Mouse (Mus musculus) limb, embryonic 14.5 days (tissue): Measurements from ENCODE around the gene Mex3a. TPM values are rescaled to one million over a fixed set of nuclear protein-coding genes. Genes with fewer than 3 reads are reported as not detected.

Experiments used
- ATAC-seq: fragments of 200-750 bp; cut with Nextera tagmentation; 2 replicates; pipeline ENCODE4 v1.8.0; 2017; ENCODE audit warnings: low read depth, moderate number of reproducible peaks, moderate TSS enrichment; ENCODE audit not compliant: low FRiP score
- DNase-seq: peaks from one replicate; pipeline ENCODE4 v3.0.0-alpha.2; 2015; ENCODE audit warnings: low spot score
- H3K27ac ChIP-seq: fragments of 300-500 bp; sonication (generic); replicated peaks from 2 replicates; pipeline ENCODE4 v1.5.1; 2014; ENCODE audit warnings: low read depth, mild to moderate bottlenecking, low read length, moderate library complexity, mixed read lengths
- H3K27me3 ChIP-seq: fragments of 300-500 bp; sonication (generic); 2 replicates; pipeline ENCODE4 v1.6.1; 2014; ENCODE audit warnings: low read length, mixed read lengths; ENCODE audit not compliant: control insufficient read depth, insufficient read depth
- H3K36me3 ChIP-seq: fragments of 300-500 bp; sonication (generic); 2 replicates; pipeline ENCODE4 v1.6.1; 2014; ENCODE audit warnings: mild to moderate bottlenecking, low read length, moderate library complexity, mixed read lengths; ENCODE audit not compliant: control insufficient read depth, insufficient read depth
- H3K4me1 ChIP-seq: fragments of 300-500 bp; sonication (generic); 2 replicates; pipeline ENCODE4 v1.6.1; 2014; ENCODE audit warnings: antibody characterized with exemption, low read length, mixed read lengths; ENCODE audit not compliant: control insufficient read depth, insufficient read depth
- H3K4me2 ChIP-seq: fragments of 300-500 bp; sonication (generic); replicated peaks from 2 replicates; pipeline ENCODE4 v1.6.1; 2014; ENCODE audit warnings: low read depth, mild to moderate bottlenecking, low read length, moderate library complexity; ENCODE audit not compliant: severe bottlenecking
- H3K4me3 ChIP-seq: fragments of 300-500 bp; sonication (generic); replicated peaks from 2 replicates; pipeline ENCODE4 v1.5.1; 2014; ENCODE audit warnings: low read length
- H3K9ac ChIP-seq: fragments of 300-500 bp; sonication (generic); 2 replicates; pipeline ENCODE4 v1.6.1; 2014; ENCODE audit warnings: mild to moderate bottlenecking, low read depth, low read length, moderate library complexity; ENCODE audit not compliant: severe bottlenecking
- H3K9me3 ChIP-seq: fragments of 300-500 bp; sonication (generic); 2 replicates; pipeline ENCODE4 v1.6.1; 2016; ENCODE audit warnings: low read length; ENCODE audit not compliant: control insufficient read depth
- POLR2A ChIP-seq: fragments of 200-500 bp; IDR thresholded peaks from 2 replicates; pipeline ENCODE4 v1.8.0; 2012; ENCODE audit warnings: inconsistent platforms, mild to moderate bottlenecking, moderate library complexity, borderline replicate concordance; ENCODE audit not compliant: insufficient read depth, insufficient read length; ENCODE audit errors: extremely low read depth
- WGBS: fragments of 180-500 bp; shearing (Covaris S2); extraction: QIAGEN DNeasy Blood & Tissue Kit; methylation state at CpG from one replicate; pipeline ENCODE4 v1.1.7; 2014; 5-methylcytosine and 5-hydroxymethylcytosine counted together
- polyA plus RNA-seq, 2 experiments: library from polyadenylated mRNA; depleted of rRNA in 1 of 2; stranded (reverse) in 1 of 2; unstranded in 1 of 2; fragments of >200 nt; fragmentation: Nextera tagmentation in 1 of 2; extraction: Ambion mirVana in 1 of 2; gene quantifications; 2 replicates each; pipeline versions ENCODE4 v1.2.1 to v1.2.3; 2012 to 2014

Mex3a gene
- polyA plus RNA-seq, 2 experiments: 26.7 to 49.3 TPM

GRCm38 (mm10) chr3:88543651-88544410, 11.6 kb downstream of the Mex3a start:
- no peak for DNase-seq
- H3K4me3 ChIP-seq: no peak overlapping the region
- H3K9ac ChIP-seq: no peak overlapping the region
- WGBS: 64% methylated on average over 5 of the region's 5 CpGs
- no peak overlapping the region for H3K27ac ChIP-seq
- H3K4me1 ChIP-seq: no peaks in the 10 kb centered on the region
- no peak overlapping the region for H3K4me2 ChIP-seq
- no peak for TF ChIP-seq POLR2A
- H3K27me3 ChIP-seq: no peaks in the 10 kb centered on the region
- H3K9me3 ChIP-seq: no peaks in the 10 kb centered on the region
- H3K36me3 ChIP-seq: peaks cover 23% of the 10 kb centered on the region
- no peak for ATAC-seq

DNA sequence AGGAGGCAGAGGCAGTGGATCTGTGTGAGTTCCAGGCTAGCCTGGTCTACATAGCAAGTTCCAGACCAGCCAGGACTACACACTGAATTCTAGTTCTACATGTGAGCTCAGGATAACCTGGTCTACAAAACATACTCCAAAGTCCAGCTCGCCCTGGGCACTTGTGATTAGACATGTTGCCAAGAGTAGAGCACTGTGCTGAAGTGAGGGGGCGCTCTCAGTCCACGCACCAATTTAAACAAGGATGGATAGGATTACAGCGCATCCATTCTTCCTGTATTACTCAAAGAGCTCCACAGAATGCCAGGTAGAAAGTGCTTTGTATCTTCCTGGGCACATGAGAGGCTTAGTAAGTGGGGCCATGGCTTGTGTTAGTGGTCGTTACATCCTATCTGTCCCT, 12.3 kb downstream of the Mex3a start:
- DNase-seq (no peak), ATAC-seq (no peak)
- no peak overlapping the region for H3K9ac ChIP-seq
- no peak overlapping the region for H3K4me2 ChIP-seq
- no peak for TF ChIP-seq POLR2A
- no peaks in the 10 kb centered on the region for H3K27me3 ChIP-seq
- H3K4me3 ChIP-seq: no peak overlapping the region
- 41% methylated on average over 5 of the region's 5 CpGs for WGBS
- no peak overlapping the region for H3K27ac ChIP-seq
- no peaks in the 10 kb centered on the region for H3K4me1 ChIP-seq
- H3K36me3 ChIP-seq: peaks cover 19% of the 10 kb centered on the region
- no peaks in the 10 kb centered on the region for H3K9me3 ChIP-seq

DNA sequence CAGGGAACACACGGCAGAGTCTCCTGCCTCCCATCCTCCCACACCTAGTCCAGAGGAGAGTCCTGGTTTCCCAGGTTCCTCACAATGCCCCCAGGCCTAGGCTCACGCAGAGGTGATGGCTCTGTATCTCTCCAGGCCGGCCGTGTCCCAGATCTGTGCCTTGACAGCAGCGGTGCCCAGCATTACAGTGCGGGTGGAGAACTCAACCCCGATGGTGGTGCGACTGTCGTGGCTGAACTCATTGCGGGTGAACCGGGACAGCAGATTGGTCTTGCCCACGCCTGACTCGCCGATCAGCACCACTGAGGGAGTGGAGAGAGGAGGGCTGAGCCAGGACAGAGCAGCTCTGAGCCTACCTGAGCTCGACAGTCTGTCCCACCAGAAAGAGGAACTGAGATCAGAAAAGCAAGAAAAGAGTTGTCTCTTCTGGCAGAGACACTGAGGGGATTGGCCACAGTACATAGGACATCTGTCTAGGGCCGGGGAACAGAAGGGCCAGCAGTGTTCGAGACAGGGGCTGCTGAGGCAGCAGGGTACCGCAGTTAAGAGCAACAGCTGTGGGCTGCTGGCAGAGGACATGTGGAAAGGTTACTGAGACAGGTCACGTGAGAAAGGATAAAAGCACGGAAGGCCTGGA, 12.9 kb downstream of the Mex3a start:
- no peak overlapping the region for H3K27ac ChIP-seq
- 55% methylated on average over 20 of the region's 20 CpGs for WGBS

DNA sequence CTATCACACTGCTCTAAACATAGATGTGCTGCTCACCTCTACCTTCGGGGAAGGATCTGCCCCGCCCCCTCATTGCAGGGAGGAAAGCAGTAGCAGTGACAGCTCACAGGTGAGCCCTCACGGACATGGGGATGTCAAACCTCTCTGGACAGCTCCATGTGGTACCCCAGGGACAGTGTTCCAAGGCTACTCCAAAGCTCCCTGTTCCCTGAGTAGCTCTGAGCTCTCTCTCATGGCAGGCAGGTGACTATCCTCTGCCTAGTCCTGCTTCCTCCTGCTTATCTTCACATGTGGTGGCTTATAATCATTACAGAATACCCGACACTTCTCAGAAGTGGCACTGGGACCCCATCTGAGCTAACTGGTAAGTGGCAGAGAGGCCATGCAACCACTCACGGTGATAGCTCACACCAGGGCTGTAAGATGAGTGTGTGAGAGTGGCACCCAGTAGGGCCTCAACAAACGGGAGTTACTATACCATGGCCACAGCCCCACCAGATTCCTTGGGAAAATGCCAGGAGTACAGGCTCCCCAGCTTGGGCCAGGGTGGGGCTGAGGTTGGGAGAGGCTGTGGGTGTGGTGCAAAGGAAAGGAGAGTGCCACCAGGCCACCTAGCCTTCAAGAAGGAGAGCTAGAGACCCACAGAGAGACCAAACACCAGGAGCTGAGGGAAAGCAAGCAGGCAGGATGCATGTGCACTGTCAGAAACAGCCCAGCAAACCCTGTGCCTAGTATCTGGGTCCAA, 14.7 kb downstream of the Mex3a start:
- no peaks in the 10 kb centered on the region for H3K27me3 ChIP-seq
- TF ChIP-seq POLR2A: no peak
- H3K4me1 ChIP-seq: peaks cover 1% of the 10 kb centered on the region
- no peak overlapping the region for H3K4me3 ChIP-seq
- DNase-seq: no peak
- 75% methylated on average over 6 of the region's 6 CpGs for WGBS
- ATAC-seq: no peak
- no peak overlapping the region for H3K27ac ChIP-seq
- H3K9me3 ChIP-seq: no peaks in the 10 kb centered on the region
- H3K4me2 ChIP-seq: no peak overlapping the region
- H3K36me3 ChIP-seq: no peaks in the 10 kb centered on the region
- H3K9ac ChIP-seq: no peak overlapping the region

More for the DNA sequence above, 12.9 kb downstream of the Mex3a start:
- H3K4me2 ChIP-seq: no peak overlapping the region
- H3K9me3 ChIP-seq: no peaks in the 10 kb centered on the region
- peaks cover 15% of the 10 kb centered on the region for H3K36me3 ChIP-seq
- no peaks in the 10 kb centered on the region for H3K27me3 ChIP-seq
- DNase-seq (no peak), ATAC-seq (no peak)
- no peak for TF ChIP-seq POLR2A
- H3K9ac ChIP-seq: no peak overlapping the region
- no peak overlapping the region for H3K4me3 ChIP-seq
- no peaks in the 10 kb centered on the region for H3K4me1 ChIP-seq

- H3K9me3 ChIP-seq: no peaks in the 10 kb centered on the region
- WGBS: 38% methylated on average over 18 of the region's 18 CpGs
- H3K4me2 ChIP-seq: no peak within 1 kb of the TSS
- H3K27ac ChIP-seq: no peak within 1 kb of the TSS
- no peak for TF ChIP-seq POLR2A
- H3K27me3 ChIP-seq: no peaks in the 10 kb centered on the region
- no peak within 1 kb of the TSS for H3K4me3 ChIP-seq
- no peak for DNase-seq
- H3K36me3 ChIP-seq: no peaks in the 10 kb centered on the region
- ATAC-seq: no peak
- no peak within 1 kb of the TSS for H3K9ac ChIP-seq
- peaks cover 6% of the 10 kb centered on the region for H3K4me1 ChIP-seq
Measured at GRCm38 (mm10) chr3:88548180-88548917, 16.2 kb downstream of the Mex3a start, which contains the start of gene Rab25. Gene Rab25 (minus strand): TSS chr3:88548300.
